Mouse (Mus musculus) adrenal gland, adult 8-10 months (tissue): Measurements from ENCODE around the gene Pkmyt1. TPM values are rescaled to one million over a fixed set of nuclear protein-coding genes. Genes with fewer than 3 reads are reported as not detected.

Experiments
- total RNA-seq, 4 experiments: library from RNA; stranded (reverse); gene quantifications; 2 replicates each; pipeline ENCODE4 v1.2.4; 2022

Gene Pkmyt1
- total RNA-seq, 4 experiments from 2014 or later, result 1.7 to 6.2 (median 3.6) TPM

Other genes with a start within 250 kb of the Pkmyt1 start
- not detected for gene Vmn2r117, start 246.6 kb upstream of the Pkmyt1 start, total RNA-seq
- gene Zfp213, start 162.1 kb upstream of the Pkmyt1 start, total RNA-seq, result 10 to 100 TPM; 12.0 to 15.5 (median 12.9) TPM
- gene Zfp13, start 126.8 kb upstream of the Pkmyt1 start, total RNA-seq, result 10 to 100 TPM in 3 of 4 experiments, 1 to 10 TPM in 1; 8.2 to 19.2 (median 14.6) TPM
- gene Zscan10, start 125.5 kb upstream of the Pkmyt1 start, total RNA-seq, result not detected
- gene Mmp25, start 81.1 kb upstream of the Pkmyt1 start, total RNA-seq, result under 1 TPM in 3 of 4 experiments, not detected in 1; 0.06 to 0.13 (median 0.09) TPM
- not detected for gene Bicdl2, start 65.8 kb upstream of the Pkmyt1 start, total RNA-seq
- 100 to 1,000 TPM; 136 to 169 (median 147) TPM for gene Hcfc1r1, start 52.7 kb upstream of the Pkmyt1 start, total RNA-seq
- 10 to 100 TPM; 24.7 to 28.3 (median 26.7) TPM for gene Thoc6, start 52.5 kb upstream of the Pkmyt1 start, total RNA-seq
- gene Tnfrsf12a, start 48.9 kb upstream of the Pkmyt1 start, total RNA-seq, result 100 to 1,000 TPM; 156 to 243 (median 195) TPM
- not detected for gene Cldn6, start 47.1 kb upstream of the Pkmyt1 start, total RNA-seq
- gene Cldn9, start 42.3 kb upstream of the Pkmyt1 start, total RNA-seq, result under 1 TPM in 2 of 4 experiments, not detected in 2; 0.17 to 0.38 TPM
- 10 to 100 TPM in 3 of 4 experiments, 1 to 10 TPM in 1; 2.4 to 62.8 (median 19.6) TPM for gene 1520401A03Rik, start 3.6 kb upstream of the Pkmyt1 start, total RNA-seq
- gene Paqr4, start 14.5 kb downstream of the Pkmyt1 start, total RNA-seq, result 10 to 100 TPM in 3 of 4 experiments, 1 to 10 TPM in 1; 7.7 to 17.9 (median 12.0) TPM
- gene Kremen2, start 19.5 kb downstream of the Pkmyt1 start, total RNA-seq, result under 1 TPM in 3 of 4 experiments, not detected in 1; 0.17 to 0.30 (median 0.26) TPM
- gene Flywch1, start 45.3 kb downstream of the Pkmyt1 start, total RNA-seq, result 100 to 1,000 TPM in 2 of 4 experiments, 10 to 100 TPM in 2; 82.9 to 115 (median 102) TPM
- 10 to 100 TPM in 3 of 4 experiments, 1 to 10 TPM in 1; 5.8 to 15.4 (median 13.1) TPM for gene Flywch2, start 59.7 kb downstream of the Pkmyt1 start, total RNA-seq
- gene Srrm2, start 64.2 kb downstream of the Pkmyt1 start, total RNA-seq, result 1,000 to 10,000 TPM in 1 of 4 experiments, 100 to 1,000 TPM in 3; 612 to 1,355 (median 855) TPM
- 100 to 1,000 TPM; 365 to 430 (median 403) TPM for gene Elob, start 102.8 kb downstream of the Pkmyt1 start, total RNA-seq
- gene Prss33, start 109.7 kb downstream of the Pkmyt1 start, total RNA-seq, result not detected
- not detected for gene Prss32, start 117.5 kb downstream of the Pkmyt1 start, total RNA-seq
- gene Prss41, start 117.8 kb downstream of the Pkmyt1 start, total RNA-seq, result 1 to 10 TPM in 3 of 4 experiments, under 1 TPM in 1; 0.56 to 1.8 (median 1.4) TPM
- not detected for gene Prss21, start 141.7 kb downstream of the Pkmyt1 start, total RNA-seq
- gene Dcpp1, start 154.5 kb downstream of the Pkmyt1 start, total RNA-seq, result not detected
- not detected for gene Dcpp2, start 154.5 kb downstream of the Pkmyt1 start, total RNA-seq
- gene Dcpp3, start 191.1 kb downstream of the Pkmyt1 start, total RNA-seq, result not detected
- gene Sbp, start 215.3 kb downstream of the Pkmyt1 start, total RNA-seq, result not detected
- gene Sbpl, start 228.9 kb downstream of the Pkmyt1 start, total RNA-seq, result not detected